Mouse (Mus musculus) C2C12 (cell line): Measurements from ENCODE around the gene Zbtb8a. TPM values are rescaled to one million over a fixed set of nuclear protein-coding genes. Genes with fewer than 3 reads are reported as not detected.

Source experiments
- H3K27me3 ChIP-seq: one replicate; pipeline ENCODE4 v1.6.1; 2011; ENCODE audit not compliant: control insufficient read depth, insufficient read depth, insufficient read length
- H3K36me3 ChIP-seq: one replicate; pipeline ENCODE4 v1.6.1; 2011; ENCODE audit not compliant: control insufficient read depth, insufficient read depth
- H3K4me3 ChIP-seq: one replicate; pipeline ENCODE4 v1.5.1; 2011; ENCODE audit warnings: mild to moderate bottlenecking, control low read depth; ENCODE audit not compliant: poor library complexity, insufficient read depth, severe bottlenecking
- H3K79me2 ChIP-seq: one replicate; pipeline ENCODE4 v1.6.1; 2011; ENCODE audit not compliant: control insufficient read depth, insufficient read depth
- H3K79me3 ChIP-seq: one replicate; pipeline ENCODE4 v1.6.1; 2011; ENCODE audit warnings: low read depth, control low read depth
- H3ac ChIP-seq: one replicate; pipeline ENCODE3; 2011; ENCODE audit warnings: low read depth; ENCODE audit not compliant: control insufficient read depth, insufficient read length
- CEBPB ChIP-seq: IDR thresholded peaks from one replicate; pipeline ENCODE4 v1.6.1; 2011; ENCODE audit warnings: low read depth, mild to moderate bottlenecking, control low read depth, moderate library complexity
- CTCF ChIP-seq: IDR thresholded peaks from one replicate; pipeline ENCODE4 v1.5.1; 2011; ENCODE audit not compliant: control insufficient read depth, insufficient read depth, insufficient read length
- FOSL1 ChIP-seq: IDR thresholded peaks from one replicate; pipeline ENCODE4 v1.8.0; 2011; ENCODE audit warnings: mild to moderate bottlenecking, low read length; ENCODE audit not compliant: poor library complexity, insufficient read depth, severe bottlenecking
- MAX ChIP-seq: IDR thresholded peaks from one replicate; pipeline ENCODE4 v1.6.1; 2011; ENCODE audit warnings: mild to moderate bottlenecking, control low read depth
- MYOD1 ChIP-seq: IDR thresholded peaks from one replicate; pipeline ENCODE4 v1.6.1; 2011; ENCODE audit warnings: low read depth; ENCODE audit not compliant: control insufficient read depth, insufficient read length
- MYOG ChIP-seq: IDR thresholded peaks from one replicate; pipeline ENCODE4 v1.6.1; 2011; ENCODE audit not compliant: control insufficient read depth, insufficient read length; ENCODE audit errors: extremely low read depth
- USF1 ChIP-seq: IDR thresholded peaks from one replicate; pipeline ENCODE4 v1.6.1; 2011; ENCODE audit warnings: low read depth, mild to moderate bottlenecking, control low read depth, moderate library complexity
- polyA plus RNA-seq: library from polyadenylated mRNA; unstranded; fragments of >200 nt; fragmentation: generic; extraction: Trizol; gene quantifications from one replicate; pipeline ENCODE4 v1.2.1, GENCODE M21; 2012; ENCODE audit warnings: missing spikeins

Zbtb8a gene
- polyA plus RNA-seq, 1 experiment, result 4.6 TPM

GRCm38 (mm10) chr4:129406447-129406846 lies 28.5 kb upstream of the Zbtb8a start:
- Histone ChIP-seq H3K4me3 (no peak overlapping the region), H3K36me3 (no peaks in the 10 kb centered on the region), H3K27me3 (no peaks in the 10 kb centered on the region), H3K79me2 (no peaks in the 10 kb centered on the region), H3ac (no peak overlapping the region), H3K79me3 (no peaks in the 10 kb centered on the region)
- TF ChIP-seq CTCF (no peak), MAX (no peak), MYOG (no peak), USF1 (no peak), MYOD1 (no peak), FOSL1 (no peak), CEBPB (no peak)

DNA sequence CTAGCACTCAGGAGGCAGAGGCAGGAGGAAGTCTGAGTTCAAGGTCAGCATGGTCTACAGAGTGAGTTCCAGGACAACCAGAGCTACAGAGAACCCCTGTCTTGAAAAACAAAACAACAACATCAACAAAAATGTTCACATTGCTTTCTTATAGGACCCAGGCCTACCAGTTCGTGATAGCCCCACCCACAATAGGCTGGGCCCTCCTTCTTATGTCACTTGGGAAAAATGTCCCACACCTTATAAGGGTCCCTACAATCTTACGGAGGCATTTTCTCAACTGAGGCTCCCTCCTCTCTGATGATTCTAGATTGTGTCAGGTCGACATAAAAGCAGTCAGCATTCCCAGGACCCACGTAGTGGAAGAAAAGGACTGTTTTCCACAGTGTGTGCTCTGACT lies 21.9 kb upstream of the Zbtb8a start:
- Histone ChIP-seq H3K27me3 (no peaks in the 10 kb centered on the region), H3K79me2 (no peaks in the 10 kb centered on the region), H3K4me3 (no peak overlapping the region), H3ac (no peak overlapping the region), H3K79me3 (no peaks in the 10 kb centered on the region), H3K36me3 (no peaks in the 10 kb centered on the region)
- TF ChIP-seq MAX, result no peak
- TF ChIP-seq FOSL1, result no peak
- no peak for TF ChIP-seq MYOD1
- TF ChIP-seq CTCF, result no peak
- no peak for TF ChIP-seq USF1
- TF ChIP-seq CEBPB, result no peak
- TF ChIP-seq MYOG, result no peak

GRCm38 (mm10) chr4:129396960-129397359 lies 19.0 kb upstream of the Zbtb8a start:
- H3K4me3 ChIP-seq, result no peak overlapping the region
- TF ChIP-seq MYOG (no peak), MAX (no peak), USF1 (no peak), FOSL1 (no peak), CEBPB (no peak)
- H3K27me3 ChIP-seq, result no peaks in the 10 kb centered on the region
- no peak overlapping the region for H3ac ChIP-seq
- H3K36me3 ChIP-seq, result no peaks in the 10 kb centered on the region
- H3K79me3 ChIP-seq, result no peaks in the 10 kb centered on the region
- H3K79me2 ChIP-seq, result no peaks in the 10 kb centered on the region

- H3ac ChIP-seq, result no peak overlapping the region
- H3K79me3 ChIP-seq, result no peaks in the 10 kb centered on the region
- TF ChIP-seq USF1, result no peak
- TF ChIP-seq FOSL1, result no peak
- no peak for TF ChIP-seq MYOD1
- no peak for TF ChIP-seq MAX
- TF ChIP-seq MYOG, result no peak
- no peak for TF ChIP-seq CTCF
- TF ChIP-seq CEBPB, result no peak
- H3K79me2 ChIP-seq, result no peaks in the 10 kb centered on the region
- H3K4me3 ChIP-seq, result no peak overlapping the region
- no peaks in the 10 kb centered on the region for H3K36me3 ChIP-seq
- no peaks in the 10 kb centered on the region for H3K27me3 ChIP-seq
These were observed 16.4 kb upstream of the Zbtb8a start for GRCm38 (mm10) chr4:129394089-129394870.

DNA sequence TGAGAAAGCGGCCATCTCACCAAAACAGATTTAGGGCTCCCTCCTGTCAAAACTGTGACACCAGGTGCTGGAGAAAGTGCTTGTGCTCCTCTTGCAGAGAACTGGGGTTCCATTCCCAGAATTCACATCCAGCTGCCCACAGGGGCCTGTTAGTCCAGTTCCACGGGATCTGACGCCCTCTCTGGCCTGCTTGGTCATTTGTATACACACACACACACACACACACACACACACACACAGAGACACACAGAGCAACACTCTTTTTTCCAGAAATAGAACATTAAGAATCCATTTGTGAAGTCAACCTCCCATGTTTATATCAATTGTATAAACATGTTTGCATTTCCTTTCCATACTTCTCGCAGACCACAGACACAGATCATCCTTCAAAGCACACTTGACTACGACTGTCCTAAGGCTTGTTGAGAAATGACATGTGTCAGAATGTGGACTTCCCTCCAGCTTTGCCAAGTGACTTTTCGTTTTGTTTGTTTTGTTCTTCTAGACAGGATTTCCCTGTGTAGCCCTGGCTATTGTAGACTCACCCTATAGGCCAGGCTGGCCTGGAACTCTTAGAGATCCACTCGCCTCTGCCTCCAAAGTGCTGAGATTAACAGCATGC lies 13.1 kb upstream of the Zbtb8a start:
- Histone ChIP-seq H3K4me3 (no peak overlapping the region), H3ac (no peak overlapping the region), H3K79me3 (no peaks in the 10 kb centered on the region), H3K27me3 (no peaks in the 10 kb centered on the region), H3K36me3 (no peaks in the 10 kb centered on the region), H3K79me2 (no peaks in the 10 kb centered on the region)
- TF ChIP-seq CTCF (no peak), FOSL1 (no peak), MYOG (no peak), CEBPB (no peak), MYOD1 (no peak), MAX (no peak), USF1 (no peak)

DNA sequence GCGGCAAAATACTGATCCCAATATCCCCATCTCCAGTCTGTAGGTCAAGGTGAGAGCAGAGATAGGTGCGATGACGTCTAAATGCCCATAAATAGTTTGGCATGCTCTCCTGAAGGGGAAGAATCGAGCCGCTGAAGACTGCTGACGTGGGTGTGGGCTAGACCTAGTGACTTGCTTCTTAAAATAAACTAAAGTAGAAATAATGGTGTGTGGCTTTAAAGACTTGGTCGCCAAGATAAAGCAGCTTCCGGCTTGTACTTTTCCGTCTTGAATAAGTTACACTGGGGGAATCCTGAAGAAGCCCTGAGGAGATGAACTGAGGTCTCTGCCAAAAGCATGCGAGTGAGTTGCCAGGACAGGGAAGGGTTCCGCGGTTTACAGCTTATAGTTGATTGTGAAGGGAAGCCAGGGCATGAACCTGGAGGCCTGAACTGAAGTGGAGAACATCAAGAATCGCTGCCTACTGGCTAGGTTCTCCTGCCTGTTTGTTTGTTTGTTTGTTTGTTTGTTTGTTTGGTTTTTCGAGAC lies 12.4 kb upstream of the Zbtb8a start:
- TF ChIP-seq MYOD1 (no peak), MAX (no peak)
- Histone ChIP-seq H3K4me3 (no peak overlapping the region), H3K79me3 (no peaks in the 10 kb centered on the region), H3K27me3 (no peaks in the 10 kb centered on the region), H3K79me2 (no peaks in the 10 kb centered on the region), H3ac (no peak overlapping the region), H3K36me3 (no peaks in the 10 kb centered on the region)
